Mouse (Mus musculus): Measurements from ENCODE around the gene Pkd1l3. TPM values are rescaled to one million over a fixed set of nuclear protein-coding genes. Genes with fewer than 3 reads are reported as not detected.

Pkd1l3 gene
- polyA plus RNA-seq, 1 experiment, result 0.40 TPM

DNA sequence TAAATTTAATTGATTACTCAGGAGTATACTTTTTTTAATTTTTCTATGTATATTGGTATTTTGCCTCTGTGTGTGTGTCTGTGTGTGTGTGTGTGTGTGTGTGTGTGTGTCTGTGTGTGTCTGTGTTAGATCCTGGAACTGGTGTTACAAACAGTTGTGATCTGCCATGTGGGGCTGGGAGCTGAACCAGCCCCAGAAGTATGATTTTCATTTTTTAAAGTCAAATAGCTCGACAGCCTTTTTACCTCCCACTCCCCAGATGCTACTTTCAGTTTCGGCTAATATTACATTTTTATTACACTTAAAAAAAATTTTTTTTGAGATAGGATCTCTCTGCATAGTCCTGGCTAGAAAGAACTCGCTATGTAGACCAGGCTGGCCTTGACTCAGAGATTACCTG, 48.0 kb downstream of the Pkd1l3 start:
- H3K4me1 ChIP-seq (ENCODE audit: control insufficient read depth, insufficient read depth, insufficient read length, low read length), result no peaks in the 10 kb centered on the region
- no peak overlapping the region for H3K4me3 ChIP-seq (ENCODE audit: insufficient read depth, low read depth, low read length)
- H3K27ac ChIP-seq (replicated peaks; ENCODE audit: low read depth, low read length), result no peak overlapping the region

- Histone ChIP-seq H3K27ac (replicated peaks; ENCODE audit: low read depth, low read length) (no peak overlapping the region), H3K4me1 (ENCODE audit: control insufficient read depth, insufficient read depth, insufficient read length, low read length) (no peaks in the 10 kb centered on the region), H3K4me3 (ENCODE audit: insufficient read depth, low read depth, low read length) (no peak overlapping the region)
Measured at GRCm38 (mm10) chr8:109666616-109667015, 52.3 kb downstream of the Pkd1l3 start.

DNA sequence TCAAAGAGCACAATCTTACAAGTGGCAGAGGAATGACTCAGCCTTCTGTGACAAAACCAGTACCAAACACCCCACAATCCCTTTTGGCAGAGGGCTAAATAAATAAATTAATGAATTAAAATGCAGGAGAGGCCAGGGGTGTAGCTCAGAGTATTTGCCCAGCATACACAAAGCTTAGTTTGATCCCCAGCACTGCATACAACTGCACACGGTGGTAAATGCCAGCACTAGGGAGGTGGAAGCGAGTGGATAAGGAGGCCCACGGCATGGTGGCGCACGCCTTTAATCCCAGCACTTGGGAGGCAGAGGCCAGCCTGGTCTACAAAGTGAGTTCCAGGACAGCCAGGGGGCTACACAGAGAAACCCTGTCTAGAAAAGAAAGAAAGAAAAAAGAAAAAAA, 58.3 kb downstream of the Pkd1l3 start:
- H3K4me3 ChIP-seq (ENCODE audit: insufficient read depth, low read depth, low read length), result no peak overlapping the region
- no peak overlapping the region for H3K27ac ChIP-seq (replicated peaks; ENCODE audit: low read depth, low read length)
- no peaks in the 10 kb centered on the region for H3K4me1 ChIP-seq (ENCODE audit: control insufficient read depth, insufficient read depth, insufficient read length, low read length)

DNA sequence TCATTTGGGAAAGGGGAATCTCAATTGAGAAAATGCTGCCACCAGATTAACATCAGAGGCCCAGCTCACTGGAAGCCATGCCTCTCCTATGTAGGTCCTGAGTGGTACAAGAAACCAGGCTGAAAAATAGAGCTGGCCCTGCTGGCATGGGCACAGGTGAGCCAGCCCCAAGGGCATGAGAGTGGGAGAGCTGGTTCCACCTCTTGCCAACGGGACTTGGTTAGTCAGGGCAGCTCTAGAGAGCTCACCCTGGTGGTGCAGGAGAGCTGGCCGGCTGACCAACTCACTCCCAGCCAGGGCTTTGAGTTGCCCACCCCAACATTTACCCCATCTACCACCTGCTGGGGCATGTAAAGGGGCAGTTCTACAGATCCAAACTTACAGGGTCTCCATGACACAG, 59.3 kb downstream of the Pkd1l3 start:
- no peak overlapping the region for H3K4me3 ChIP-seq (ENCODE audit: insufficient read depth, low read depth, low read length)
- H3K27ac ChIP-seq (replicated peaks; ENCODE audit: low read depth, low read length), result no peak overlapping the region
- no peaks in the 10 kb centered on the region for H3K4me1 ChIP-seq (ENCODE audit: control insufficient read depth, insufficient read depth, insufficient read length, low read length)

GRCm38 (mm10) chr8:109675896-109676643, 61.8 kb downstream of the Pkd1l3 start:
- Histone ChIP-seq H3K27ac (replicated peaks; ENCODE audit: low read depth, low read length) (no peak overlapping the region), H3K4me3 (ENCODE audit: insufficient read depth, low read depth, low read length) (no peak overlapping the region), H3K4me1 (ENCODE audit: control insufficient read depth, insufficient read depth, insufficient read length, low read length) (no peaks in the 10 kb centered on the region)

DNA sequence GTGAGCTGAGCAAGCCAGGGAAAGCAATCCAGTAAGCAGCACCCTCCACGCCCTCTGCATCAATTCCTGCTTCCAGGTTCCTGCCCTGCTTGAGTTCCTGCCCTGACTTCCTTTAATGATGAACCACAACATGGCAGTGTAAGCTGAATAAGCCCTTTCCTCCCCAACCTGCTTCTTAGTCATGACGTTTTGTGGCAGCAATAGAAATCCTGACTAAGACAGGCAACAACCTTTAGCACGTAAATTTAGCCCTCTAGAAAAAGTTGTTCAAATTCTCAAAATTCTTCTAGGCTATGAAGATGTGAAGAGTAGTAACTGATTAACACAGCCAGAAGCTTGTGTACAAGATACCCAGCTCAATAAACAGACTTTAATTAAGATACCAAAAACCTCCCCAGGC, 67.2 kb downstream of the Pkd1l3 start:
- no peak overlapping the region for H3K27ac ChIP-seq (replicated peaks; ENCODE audit: low read depth, low read length)
- no peaks in the 10 kb centered on the region for H3K4me1 ChIP-seq (ENCODE audit: control insufficient read depth, insufficient read depth, insufficient read length, low read length)
- H3K4me3 ChIP-seq (ENCODE audit: insufficient read depth, low read depth, low read length), result no peak overlapping the region

GRCm38 (mm10) chr8:109682120-109682519, 67.8 kb downstream of the Pkd1l3 start:
- no peak overlapping the region for H3K4me3 ChIP-seq (ENCODE audit: insufficient read depth, low read depth, low read length)
- H3K27ac ChIP-seq (replicated peaks; ENCODE audit: low read depth, low read length), result 0 out of 2 replicates have a peak overlapping the region, but pooled peaks have one; percentile 33
- no peaks in the 10 kb centered on the region for H3K4me1 ChIP-seq (ENCODE audit: control insufficient read depth, insufficient read depth, insufficient read length, low read length)

DNA sequence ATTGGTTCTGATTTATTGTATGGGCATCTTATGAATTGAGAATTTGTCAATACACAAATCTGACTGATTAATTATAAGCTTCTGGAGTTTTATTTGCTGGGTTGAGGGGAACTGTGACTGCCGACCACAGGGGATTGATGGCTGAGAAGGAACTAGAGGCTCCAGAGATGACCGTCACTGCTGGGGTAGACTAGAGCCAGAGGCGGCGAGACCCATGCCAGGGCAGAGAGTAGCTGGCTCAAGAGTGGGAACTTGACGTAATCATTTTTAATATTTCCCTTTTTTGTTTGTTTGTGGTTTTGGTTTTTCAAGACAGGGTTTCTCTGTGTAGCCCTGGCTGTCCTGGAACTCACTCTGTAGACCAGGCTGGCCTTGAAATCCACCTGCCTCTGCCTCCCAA, 72.9 kb downstream of the Pkd1l3 start:
- no peak overlapping the region for H3K27ac ChIP-seq (replicated peaks; ENCODE audit: low read depth, low read length)
- H3K4me1 ChIP-seq (ENCODE audit: control insufficient read depth, insufficient read depth, insufficient read length, low read length), result peaks cover 8% of the 10 kb centered on the region

GRCm38 (mm10) chr8:109691769-109692168, 77.5 kb downstream of the Pkd1l3 start:
- peaks cover 8% of the 10 kb centered on the region for H3K4me1 ChIP-seq (ENCODE audit: control insufficient read depth, insufficient read depth, insufficient read length, low read length)
- H3K4me3 ChIP-seq (ENCODE audit: insufficient read depth, low read depth, low read length), result peak overlapping the region; percentile 36; the same call in 1 of the 2 replicates

More for the DNA sequence above, 72.9 kb downstream of the Pkd1l3 start:
- H3K4me3 ChIP-seq (ENCODE audit: insufficient read depth, low read depth, low read length), result no peak overlapping the region

DNA sequence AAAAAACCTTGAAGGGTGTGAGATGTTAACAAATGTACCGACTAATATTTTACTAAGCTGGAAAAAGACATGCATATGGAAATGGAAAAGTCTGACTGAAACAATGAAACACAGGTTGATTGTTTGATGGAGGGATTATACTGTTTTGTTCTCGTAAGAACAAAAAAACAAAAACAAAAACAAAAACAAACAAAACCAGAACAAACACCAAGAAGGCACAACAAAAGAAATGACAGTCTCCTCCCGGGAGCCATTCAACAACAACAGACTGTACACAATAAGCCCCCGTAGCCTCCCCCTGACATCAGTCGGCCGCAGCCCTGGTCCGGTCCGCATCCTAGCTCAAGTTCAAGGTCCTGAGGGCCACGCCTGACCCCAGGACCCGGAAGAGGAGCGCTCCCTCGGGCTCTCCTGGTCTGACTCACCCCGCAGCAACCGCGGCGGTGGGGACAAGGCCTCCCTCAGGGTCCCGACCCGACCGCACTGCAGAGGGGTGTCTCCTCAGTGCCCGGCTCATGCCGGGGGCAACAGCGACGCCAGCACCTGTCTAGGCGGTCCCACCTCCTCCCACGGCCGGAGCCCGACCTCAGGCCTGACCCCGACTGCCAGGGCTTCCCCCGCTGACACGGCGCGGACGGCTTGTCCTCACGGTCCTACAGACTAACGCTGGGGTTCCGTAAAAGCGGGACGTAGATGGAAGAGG, 78.3 kb downstream of the Pkd1l3 start:
- Histone ChIP-seq H3K4me3 (ENCODE audit: insufficient read depth, low read depth, low read length) (peak overlapping the region; percentile 75), H3K4me1 (ENCODE audit: control insufficient read depth, insufficient read depth, insufficient read length, low read length) (peaks cover 8% of the 10 kb centered on the region), H3K27ac (replicated peaks; ENCODE audit: low read depth, low read length) (peak overlapping the region; percentile 74)

More at GRCm38 (mm10) chr8:109691769-109692168, 77.5 kb downstream of the Pkd1l3 start:
- H3K27ac ChIP-seq (replicated peaks; ENCODE audit: low read depth, low read length), result no peak overlapping the region

- peak within 1 kb of the TSS; percentile 74 for H3K27ac ChIP-seq (replicated peaks; ENCODE audit: low read depth, low read length)
- peaks cover 8% of the 10 kb centered on the region for H3K4me1 ChIP-seq (ENCODE audit: control insufficient read depth, insufficient read depth, insufficient read length, low read length)
- peak within 1 kb of the TSS; percentile 75 for H3K4me3 ChIP-seq (ENCODE audit: insufficient read depth, low read depth, low read length)
Measured at GRCm38 (mm10) chr8:109693146-109693900, 79.0 kb downstream of the Pkd1l3 start, which contains the start of gene Ist1. Gene Ist1, minus strand, starts transcription at chr8:109693260.

GRCm38 (mm10) chr8:109694154-109694553, 79.8 kb downstream of the Pkd1l3 start:
- no peak overlapping the region for H3K27ac ChIP-seq (replicated peaks; ENCODE audit: low read depth, low read length)
- no peak overlapping the region for H3K4me3 ChIP-seq (ENCODE audit: insufficient read depth, low read depth, low read length)
- H3K4me1 ChIP-seq (ENCODE audit: control insufficient read depth, insufficient read depth, insufficient read length, low read length), result peaks cover 8% of the 10 kb centered on the region

DNA sequence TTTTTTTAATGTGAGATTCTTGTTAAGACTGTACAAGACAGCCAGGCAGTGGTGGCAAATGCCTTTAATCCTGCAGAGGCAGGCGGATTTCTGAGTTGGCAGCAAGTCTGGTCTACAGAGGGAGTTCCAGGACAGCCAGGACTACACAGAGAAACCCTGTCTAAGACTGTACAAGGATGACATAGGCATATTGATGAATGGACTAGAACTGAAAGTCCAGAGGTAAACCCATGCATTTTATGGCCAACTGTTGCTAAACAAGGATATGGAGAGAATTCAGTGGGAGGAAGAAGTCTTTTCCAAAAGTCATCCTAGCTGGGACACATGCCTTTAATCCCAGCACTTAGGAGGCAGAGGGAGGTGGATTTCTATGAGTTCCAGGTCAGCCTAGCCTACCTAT, 83.4 kb downstream of the Pkd1l3 start:
- Histone ChIP-seq H3K4me1 (ENCODE audit: control insufficient read depth, insufficient read depth, insufficient read length, low read length) (no peaks in the 10 kb centered on the region), H3K4me3 (ENCODE audit: insufficient read depth, low read depth, low read length) (no peak overlapping the region), H3K27ac (replicated peaks; ENCODE audit: low read depth, low read length) (no peak overlapping the region)

DNA sequence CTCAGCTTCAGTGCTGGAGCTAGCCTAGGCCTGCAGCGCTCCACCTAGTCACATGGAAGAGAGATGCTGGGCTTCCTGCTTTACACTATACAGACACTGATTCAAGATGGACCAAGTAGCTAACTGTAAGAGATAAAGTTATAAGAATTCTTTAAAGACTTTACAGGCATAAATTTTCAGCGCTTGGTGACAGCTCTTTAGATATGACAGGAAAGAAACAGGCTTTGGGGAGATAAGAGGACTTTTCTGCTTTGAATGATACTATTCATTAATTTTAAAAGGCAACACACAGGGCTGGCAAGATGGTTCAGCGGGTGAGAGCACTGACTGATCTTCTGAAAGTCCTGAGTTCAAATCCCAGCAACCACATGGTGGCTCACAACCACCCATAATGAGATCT, 84.2 kb downstream of the Pkd1l3 start:
- H3K4me3 ChIP-seq (ENCODE audit: insufficient read depth, low read depth, low read length), result no peak overlapping the region
- H3K27ac ChIP-seq (replicated peaks; ENCODE audit: low read depth, low read length), result no peak overlapping the region

More for the DNA sequence above, 84.2 kb downstream of the Pkd1l3 start:
- no peaks in the 10 kb centered on the region for H3K4me1 ChIP-seq (ENCODE audit: control insufficient read depth, insufficient read depth, insufficient read length, low read length)
